Mouse (Mus musculus) cortical plate, adult 2 months (tissue): Measurements from ENCODE around the gene Tmem208.

Experiments
- CTCF ChIP-seq: fragments of 200-500 bp; IDR thresholded peaks from 2 replicates; pipeline ENCODE4 v1.5.1; 2011; ENCODE audit warnings: mild to moderate bottlenecking, control low read depth, low read length; ENCODE audit not compliant: insufficient read depth; ENCODE audit errors: extremely low read depth
- POLR2A ChIP-seq: fragments of 200-500 bp; IDR thresholded peaks from 2 replicates; pipeline ENCODE4 v1.6.1; 2011; ENCODE audit warnings: mild to moderate bottlenecking, low read length, control low read depth; ENCODE audit not compliant: insufficient read depth; ENCODE audit errors: extremely low read depth

DNA sequence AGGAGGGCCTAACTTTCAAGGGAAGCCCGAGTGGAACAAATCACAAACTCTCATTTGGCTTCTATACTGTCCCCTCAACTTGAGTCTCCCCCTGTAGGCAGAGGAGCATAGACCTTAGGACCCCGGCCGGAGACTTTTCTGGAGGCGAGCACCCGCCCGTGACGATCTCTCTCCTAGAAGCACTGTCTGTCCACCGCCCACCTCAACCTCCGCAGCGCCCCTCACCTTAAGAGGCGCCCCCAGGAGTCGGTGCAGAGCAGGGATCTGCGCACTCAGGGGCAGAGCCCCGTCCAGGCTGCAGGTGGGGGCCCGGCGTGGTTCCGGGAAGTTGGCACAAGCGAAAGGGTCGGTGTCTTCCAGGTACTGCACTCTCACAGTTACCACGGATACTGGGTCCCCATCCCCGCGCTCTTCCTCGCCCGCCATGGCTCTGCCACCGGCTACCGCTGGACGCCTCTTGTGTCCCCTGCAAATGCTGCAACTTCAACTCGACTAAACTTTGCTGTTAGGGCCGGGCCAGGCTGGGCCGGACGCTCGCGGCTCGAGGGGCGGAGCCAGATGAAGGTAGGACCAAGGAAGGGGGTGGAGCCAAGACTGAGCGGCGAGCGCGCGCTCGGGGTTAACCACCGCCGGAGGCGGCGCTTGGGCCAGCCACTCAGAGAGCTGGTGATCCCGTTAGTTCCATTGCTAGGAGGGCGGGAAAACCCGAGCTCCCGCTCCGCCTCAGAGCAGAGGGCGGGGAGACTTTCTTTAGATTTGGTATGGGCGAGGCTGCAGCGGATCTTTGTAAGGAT is 21.5 kb downstream of the Tmem208 start, which contains the start of gene Fhod1:
- TF ChIP-seq CTCF, result no peak
- 0 out of 2 replicates have a peak, but pooled peaks have one; percentile 11 for TF ChIP-seq POLR2A
